Mouse (Mus musculus) lung, postnatal 0 days (tissue): Measurements from ENCODE around the gene Celf2.

Experiments used
- CTCF ChIP-seq: IDR thresholded peaks from 2 replicates; pipeline ENCODE4 v1.5.1; 2016; ENCODE audit warnings: antibody characterized with exemption, mild to moderate bottlenecking
- EP300 ChIP-seq: IDR thresholded peaks from 2 replicates; pipeline ENCODE4 v1.6.1; 2016; ENCODE audit warnings: antibody characterized with exemption, mild to moderate bottlenecking, control low read depth

GRCm38 (mm10) chr2:6545127-6545931 is 964.0 kb downstream of the Celf2 start:
- TF ChIP-seq CTCF (no peak), EP300 (no peak)
